Mouse (Mus musculus) cerebellum, adult 18-20 months (tissue): Measurements from ENCODE around the gene Smchd1.
"Not testable (repeated sequence)": the region's sequence is repeated elsewhere in the genome, so short reads cannot be mapped to it uniquely, and the experiment has no call there.

Experiments used
- DNase-seq, 2 experiments: peaks; one replicate each; pipeline ENCODE4 v3.0.0; 2021

The Smchd1 gene

DNA sequence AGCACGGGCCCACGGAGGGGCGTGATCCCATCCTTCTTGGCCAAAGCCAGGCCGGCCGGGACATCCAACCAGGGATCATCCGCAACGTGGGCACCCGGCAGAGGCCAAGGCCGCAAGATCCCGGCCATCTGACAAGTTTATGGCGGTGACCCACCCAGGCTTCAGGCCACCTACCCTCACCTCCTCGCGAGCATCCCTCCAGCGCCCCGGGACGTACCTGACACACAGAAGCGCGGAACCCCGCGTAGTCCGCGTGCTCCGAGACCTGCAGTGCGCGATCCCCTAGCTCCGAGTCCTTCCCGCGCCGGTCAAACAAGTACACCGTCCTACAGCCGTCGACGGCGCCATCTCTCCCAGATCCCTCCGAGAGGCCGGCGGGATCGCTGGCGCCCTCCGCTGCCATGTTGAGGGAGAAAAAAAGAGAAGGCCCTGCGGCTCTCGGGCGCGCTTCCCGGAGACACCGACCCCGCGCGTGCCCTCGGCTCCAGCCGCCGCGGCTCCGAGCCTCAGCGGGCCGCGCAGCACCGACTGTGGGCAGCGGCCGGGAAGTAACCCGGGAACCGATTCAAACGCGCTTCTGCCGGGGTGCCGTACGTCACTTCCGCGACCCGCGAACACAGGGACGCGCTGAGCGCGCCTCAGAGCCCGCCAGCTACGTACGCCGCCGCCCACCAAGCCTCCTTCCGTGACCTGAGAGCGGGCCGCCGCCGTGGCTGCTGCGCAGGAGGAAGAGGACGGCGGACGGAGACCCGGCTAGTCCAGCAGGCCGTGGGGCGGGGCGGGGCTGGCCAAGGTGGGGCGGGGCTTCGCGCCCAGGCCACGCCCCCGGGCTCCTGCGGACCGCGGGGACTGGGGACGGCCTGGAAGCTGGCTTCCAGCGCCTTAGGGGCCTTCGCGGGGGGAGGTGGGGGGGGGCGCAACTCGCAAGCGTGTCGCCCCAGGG, at the start of gene Smchd1:
Smchd1 (minus strand) TSS at position 582 of the 943 bp plus-strand sequence.
- peak; percentile 94 for DNase-seq

GRCm38 (mm10) chr17:71510297-71510696, 35.2 kb upstream of the Smchd1 start:
- DNase-seq: no peak

DNA sequence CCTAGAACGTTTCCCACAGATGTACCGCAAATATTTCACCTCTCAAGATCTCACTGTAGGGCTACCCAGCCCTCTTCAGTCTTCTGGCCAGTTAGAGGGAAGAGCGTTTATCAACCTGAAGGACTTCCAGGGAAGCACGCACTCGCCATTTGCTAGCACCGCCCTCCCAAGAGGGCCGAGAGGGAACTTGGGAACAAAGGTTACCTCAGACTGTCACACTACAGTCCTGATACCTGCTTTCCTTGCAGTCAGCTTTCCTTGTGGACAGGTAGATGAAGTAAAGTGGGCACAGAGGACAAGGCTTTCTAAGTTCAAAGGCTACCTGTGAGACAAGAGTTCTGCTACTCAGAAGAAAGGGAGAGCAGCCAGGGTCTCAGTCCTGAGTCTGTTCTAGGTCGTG, 31.7 kb upstream of the Smchd1 start:
- DNase-seq: no peak

GRCm38 (mm10) chr17:71495784-71496183, 20.6 kb upstream of the Smchd1 start:
- no peak for DNase-seq

DNA sequence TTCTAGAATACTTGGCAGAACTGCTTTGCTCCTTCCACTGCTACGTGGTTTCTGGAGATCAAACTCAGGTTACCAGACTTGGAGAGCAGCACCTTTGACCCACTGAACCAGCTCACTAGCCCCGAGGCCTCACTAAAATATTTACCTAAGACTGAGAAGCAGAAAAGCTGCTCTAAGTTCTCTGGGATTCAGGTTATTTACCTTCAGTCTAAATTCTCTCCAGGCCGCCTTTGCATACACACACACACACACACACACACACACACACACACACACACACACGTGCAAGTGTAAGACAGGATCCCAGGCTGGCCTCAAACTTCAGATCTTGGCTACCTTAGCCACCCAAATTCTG, 16.2 kb upstream of the Smchd1 start:
- no peak for DNase-seq

GRCm38 (mm10) chr17:71490666-71491331, 15.7 kb upstream of the Smchd1 start:
- DNase-seq: no peak

- no peak for DNase-seq
Observed at GRCm38 (mm10) chr17:71489703-71490461, 14.7 kb upstream of the Smchd1 start.

DNA sequence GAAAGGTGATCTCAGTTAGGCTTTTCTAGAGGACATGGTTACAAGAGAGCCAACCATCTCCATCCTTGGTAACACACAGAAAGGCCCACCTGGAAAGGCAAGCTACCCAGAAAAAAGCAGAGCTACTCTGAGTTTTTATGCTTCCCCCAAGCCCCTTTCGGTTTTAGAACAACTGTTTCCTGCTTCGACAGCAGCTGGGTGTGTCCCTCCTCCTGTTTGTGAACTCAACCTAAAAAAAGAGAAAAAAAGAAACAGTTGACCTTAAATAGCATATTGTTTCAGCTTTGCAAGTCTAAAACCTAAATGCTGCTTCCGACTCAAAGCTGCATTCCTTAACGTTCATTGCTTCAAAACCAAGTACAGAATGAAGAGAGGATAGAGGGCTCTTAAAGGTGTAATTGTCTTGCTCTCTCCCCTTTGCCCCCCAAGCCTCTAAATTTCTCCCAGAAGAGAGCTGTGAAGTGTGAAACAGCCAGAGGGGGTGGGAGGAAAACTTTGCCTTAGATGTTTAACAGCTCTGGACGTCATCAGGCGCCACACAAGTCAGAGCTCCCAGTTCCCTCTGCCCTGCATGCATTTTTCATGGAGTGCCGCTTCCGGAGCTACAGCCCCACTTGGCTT, 11.2 kb upstream of the Smchd1 start:
- no peak for DNase-seq

GRCm38 (mm10) chr17:71485791-71486230, 10.7 kb upstream of the Smchd1 start:
- no peak for DNase-seq

DNA sequence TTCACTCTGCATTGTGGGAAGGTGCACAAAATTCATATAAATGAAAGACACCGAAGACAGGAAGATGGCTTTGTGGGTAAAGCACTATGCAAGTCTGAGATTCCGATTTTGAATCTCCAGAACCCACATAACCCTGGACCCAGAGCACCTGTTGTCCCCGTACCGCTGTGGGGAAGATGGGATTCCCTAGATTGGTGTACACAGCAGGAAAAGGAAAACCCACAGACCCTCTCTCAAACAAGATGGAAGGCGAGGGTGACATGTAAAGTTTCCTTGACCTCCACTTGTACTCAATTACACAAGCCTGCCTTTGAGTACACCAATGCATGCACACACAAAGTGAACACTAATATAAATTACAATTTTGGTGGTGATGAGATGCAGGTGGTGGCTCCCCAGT, 9.6 kb upstream of the Smchd1 start:
- DNase-seq: no peak

DNA sequence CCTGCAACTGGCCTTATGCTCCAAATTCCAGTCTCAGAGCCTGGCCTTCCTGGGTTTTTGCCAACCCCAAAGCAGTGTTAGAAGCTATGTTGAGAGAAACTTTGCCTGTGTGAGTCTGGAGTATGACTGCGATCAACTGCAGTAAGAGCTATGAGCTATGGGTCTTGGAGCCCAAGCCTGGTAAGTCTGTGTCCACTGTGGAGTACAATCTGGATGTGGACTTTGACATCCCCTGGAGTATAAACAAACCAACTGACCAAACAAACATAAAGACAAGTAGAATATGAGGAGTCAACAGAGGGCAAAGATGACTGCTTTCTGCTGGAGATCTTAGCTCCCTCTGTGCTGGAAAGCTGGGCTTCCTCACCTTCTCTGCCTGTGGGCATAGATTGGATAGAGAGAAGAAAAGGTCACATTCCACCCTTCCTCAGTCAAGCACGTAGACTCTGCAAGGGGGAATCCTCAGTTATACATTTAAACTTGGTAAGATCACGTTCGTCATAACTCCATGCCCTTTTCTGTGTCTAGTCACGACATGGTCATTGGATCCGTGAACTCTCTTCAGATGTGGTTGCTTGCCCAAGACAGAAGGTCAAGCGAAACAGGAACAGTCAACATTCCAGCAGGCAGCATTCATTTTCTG, 8.4 kb upstream of the Smchd1 start:
- DNase-seq: no peak

DNA sequence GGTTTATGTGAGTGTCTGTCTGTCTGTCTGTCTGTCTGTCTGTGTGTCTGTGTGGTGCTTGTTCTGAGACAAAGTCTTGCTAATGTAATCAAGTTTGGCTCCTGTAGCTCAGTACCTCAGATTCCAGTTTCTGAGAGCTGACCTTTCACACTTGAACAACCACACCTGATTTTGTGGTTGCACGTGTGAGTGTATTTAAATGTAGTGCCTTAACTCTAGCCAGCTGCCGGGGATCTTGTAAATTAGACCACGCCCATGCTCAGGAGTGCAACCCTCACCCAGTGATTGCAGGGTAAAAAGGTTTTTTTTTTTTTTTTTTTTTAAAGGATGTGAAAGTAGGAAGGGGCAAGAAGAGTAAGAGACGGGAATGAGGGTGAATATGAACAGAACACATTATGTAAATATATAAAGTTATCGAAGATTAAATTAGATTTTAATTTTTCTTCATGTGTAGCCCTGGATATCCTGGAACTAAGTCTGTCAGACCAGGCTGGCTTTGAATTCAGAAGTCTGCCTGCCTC, 4.3 kb upstream of the Smchd1 start:
- no peak for DNase-seq

DNA sequence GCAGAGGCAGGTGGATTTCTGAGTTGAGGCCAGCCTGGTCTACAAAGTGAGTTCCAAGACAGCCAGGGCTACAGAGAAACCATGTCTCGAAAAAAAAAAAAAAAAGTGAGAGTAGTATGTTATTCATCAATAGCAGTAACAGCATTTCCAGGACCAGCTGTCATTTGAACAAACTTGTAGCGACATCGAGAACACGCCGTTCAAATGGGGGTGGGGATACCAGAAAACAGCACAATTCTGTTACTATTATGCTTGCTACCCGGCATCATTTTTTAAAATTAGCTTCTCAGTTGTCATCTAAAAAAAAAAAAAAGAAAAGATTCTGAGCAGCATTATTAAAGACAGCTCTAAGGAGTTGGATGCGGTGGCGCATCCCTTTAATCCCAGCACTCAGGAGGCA, 2.3 kb upstream of the Smchd1 start:
- no peak for DNase-seq

DNA sequence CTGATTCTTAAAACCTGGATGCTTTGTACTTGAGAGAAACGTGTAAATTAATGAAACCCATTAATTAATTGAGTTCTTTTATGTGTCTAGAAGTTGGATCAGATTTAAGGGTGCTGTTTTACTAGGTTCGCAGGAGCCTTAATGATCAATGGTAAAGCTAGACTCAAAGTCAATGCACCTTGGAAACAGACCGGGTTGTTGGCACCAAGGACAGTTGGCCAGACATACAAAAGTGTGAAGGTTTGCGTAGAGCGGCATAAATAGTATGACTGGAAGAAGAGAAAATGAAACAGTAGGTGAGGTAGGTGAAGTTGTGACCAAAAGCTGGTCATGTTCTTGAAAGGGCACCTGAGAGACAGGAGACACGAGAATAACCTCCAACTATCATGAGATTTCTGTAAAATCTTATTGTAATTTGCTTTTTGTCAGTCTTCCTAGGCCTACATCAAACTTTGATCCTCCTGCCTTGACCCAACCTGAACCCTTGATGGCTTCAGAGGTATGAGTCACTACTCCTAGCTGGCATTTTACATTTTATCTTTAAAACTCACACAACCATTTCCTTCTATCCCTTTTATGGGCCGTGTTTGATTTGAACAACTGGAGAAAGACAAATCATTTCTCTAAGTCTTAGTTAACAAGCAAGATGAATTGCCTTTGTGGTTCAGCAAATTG, 1.3 kb upstream of the Smchd1 start:
- peak in 1 of 2 experiments; percentile 13 for DNase-seq

DNA sequence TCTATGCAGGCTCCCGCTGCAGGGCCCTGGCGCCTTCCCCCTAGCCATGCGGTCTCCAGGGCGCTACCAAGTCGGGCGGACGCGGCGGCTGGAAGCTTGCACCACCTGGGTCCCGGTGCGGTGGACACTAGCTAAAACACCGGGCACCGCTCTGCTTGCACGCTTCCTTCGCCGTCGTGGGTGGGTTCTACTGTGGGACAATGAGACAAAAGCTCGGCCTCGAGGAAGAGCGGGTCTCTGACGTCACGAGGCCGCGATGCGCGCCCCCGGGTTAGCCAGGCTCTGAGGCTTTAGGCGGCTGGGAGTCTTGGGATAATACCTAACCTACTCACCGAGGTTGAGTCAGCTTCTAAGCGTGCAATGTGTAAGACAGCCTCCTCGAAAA, 554 bp upstream of the Smchd1 start:
- peak; percentile 70 to 74 for DNase-seq

DNA sequence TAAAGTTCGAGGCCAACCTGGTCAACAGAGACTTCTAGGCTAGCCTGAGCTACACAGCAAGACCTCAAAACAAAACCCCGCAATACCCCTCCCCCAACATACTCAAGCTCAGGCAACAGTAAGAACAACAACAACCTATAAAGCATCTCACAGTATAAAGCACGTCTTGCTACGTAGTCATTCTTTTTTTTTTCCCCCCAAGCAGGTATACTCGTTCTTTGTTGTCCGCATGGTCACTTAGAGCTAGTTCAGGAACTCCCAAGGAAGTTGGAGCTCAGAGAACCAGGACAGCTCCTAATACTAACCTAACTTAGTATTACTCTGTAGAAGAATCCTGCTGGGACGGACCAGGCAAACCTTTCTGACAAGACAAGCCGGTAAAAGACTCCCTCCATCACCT, 1.0 kb downstream of the Smchd1 start:
- DNase-seq: peak in 1 of 2 experiments; percentile 12

DNA sequence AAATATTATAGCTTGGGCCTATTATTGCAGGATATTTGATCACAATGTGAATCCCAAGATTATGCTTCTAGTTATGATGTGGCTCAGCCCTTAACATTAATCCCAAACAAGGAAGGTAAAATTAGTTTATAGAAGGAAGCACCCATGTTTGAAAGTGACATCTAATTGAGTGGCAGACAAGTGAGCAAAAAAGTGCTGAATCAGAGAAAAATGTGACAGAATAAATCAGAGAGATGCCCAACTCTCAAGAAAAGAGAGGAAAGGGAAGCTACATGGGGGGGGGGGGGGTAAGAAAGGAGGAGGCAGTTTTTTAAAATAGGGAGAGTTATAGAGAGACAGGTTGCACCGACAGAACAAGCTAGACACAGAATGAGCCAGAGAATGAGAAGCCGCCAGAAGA, 3.9 kb downstream of the Smchd1 start:
- no peak for DNase-seq

- DNase-seq: no peak
Observed at GRCm38 (mm10) chr17:71460312-71460711, 14.8 kb downstream of the Smchd1 start.

- no peak for DNase-seq
Observed at GRCm38 (mm10) chr17:71459818-71460217, 15.3 kb downstream of the Smchd1 start, which contains the start of gene Gm4707. Gene Gm4707, minus strand, starts transcription at chr17:71459918.

DNA sequence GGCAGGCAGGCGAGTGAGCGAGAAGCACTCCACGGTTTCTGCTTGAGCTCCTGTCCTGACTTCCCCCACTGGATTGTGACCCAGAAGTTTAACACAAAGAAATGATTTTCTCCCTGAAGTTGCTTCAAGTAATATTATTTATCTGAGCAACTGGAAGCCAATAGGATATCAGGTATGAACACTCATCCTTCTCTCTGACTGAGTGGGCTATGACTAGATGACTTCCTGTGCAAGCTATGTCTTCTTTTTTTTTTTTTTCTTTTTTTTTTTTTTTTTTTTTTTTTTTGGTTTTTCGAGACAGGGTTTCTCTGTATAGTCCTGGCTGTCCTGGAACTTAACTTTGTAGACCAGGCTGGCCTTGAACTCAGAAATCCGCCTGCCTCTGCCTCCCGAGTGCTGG, 17.8 kb downstream of the Smchd1 start:
- not testable (repeated sequence) for DNase-seq

DNA sequence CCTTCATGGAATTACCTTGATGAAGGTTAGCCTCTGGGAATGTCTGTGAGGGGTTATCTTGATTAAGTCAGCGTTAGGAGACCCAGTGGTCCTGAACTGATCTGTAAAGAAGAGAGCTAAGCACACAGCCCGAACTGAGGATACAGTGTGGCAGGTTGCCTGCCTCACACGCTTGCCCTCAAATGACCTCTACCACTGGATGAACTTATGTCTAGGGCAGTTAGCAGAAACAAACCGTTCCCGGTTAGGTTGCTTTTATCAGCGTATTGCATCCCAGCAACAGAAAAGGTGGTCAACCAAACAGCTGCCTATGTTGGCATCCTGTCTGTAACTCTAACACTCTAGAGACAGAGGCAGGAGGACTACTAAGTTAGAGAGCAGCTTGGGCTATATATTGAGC, 30.0 kb downstream of the Smchd1 start:
- DNase-seq: no peak

- DNase-seq: no peak
Observed at GRCm38 (mm10) chr17:71444718-71445117, 30.4 kb downstream of the Smchd1 start.
